Mouse (Mus musculus): ENCODE data around the gene 2310030G06Rik.

GRCm38 (mm10) chr9:50725921-50726590 lies 20.3 kb downstream of the 2310030G06Rik start:
- no peak for TF ChIP-seq CTCF (IDR thresholded peaks at IDR 0.05; ENCODE audit: control insufficient read depth, insufficient read depth, low read length)
- TF ChIP-seq POLR2A (IDR thresholded peaks at IDR 0.05; ENCODE audit: borderline replicate concordance, control insufficient read depth, low read depth, low read length): no peak
